Mouse (Mus musculus) testis, adult 2 months (tissue): ENCODE measurements around the gene Arhgap31. TPM values are rescaled to one million over a fixed set of nuclear protein-coding genes. Genes with fewer than 3 reads are reported as not detected.
A peak's percentile ranks its signal among the peaks of the same experiment; 100 is the strongest.

Source experiments
- H3K27ac ChIP-seq: fragments of 200-500 bp; 2 replicates; pipeline ENCODE4 v1.5.1; 2012; ENCODE audit warnings: low read depth, low read length; ENCODE audit not compliant: control insufficient read depth, insufficient read depth
- H3K27me3 ChIP-seq: fragments of 200-500 bp; 2 replicates; pipeline ENCODE4 v1.6.1; 2012; ENCODE audit warnings: mild to moderate bottlenecking, low read length, moderate library complexity; ENCODE audit not compliant: control insufficient read depth, insufficient read depth
- H3K36me3 ChIP-seq: fragments of 200-500 bp; 2 replicates; pipeline ENCODE4 v1.6.1; 2012; ENCODE audit warnings: mild to moderate bottlenecking, low read length; ENCODE audit not compliant: control insufficient read depth, insufficient read depth
- H3K4me1 ChIP-seq: fragments of 200-500 bp; 2 replicates; pipeline ENCODE4 v1.6.1; 2012; ENCODE audit warnings: low read length; ENCODE audit not compliant: control insufficient read depth, insufficient read depth
- H3K4me3 ChIP-seq: fragments of 200-500 bp; 2 replicates; pipeline ENCODE4 v1.5.1; 2012; ENCODE audit warnings: low read depth, mild to moderate bottlenecking, low read length, moderate library complexity, mixed read lengths; ENCODE audit not compliant: control insufficient read depth
- CTCF ChIP-seq: fragments of 200-500 bp; IDR thresholded peaks from 2 replicates; pipeline ENCODE4 v1.5.1; 2012; ENCODE audit warnings: low read depth, mild to moderate bottlenecking, inconsistent platforms, low read length, moderate library complexity; ENCODE audit not compliant: control insufficient read depth, insufficient read depth, insufficient replicate concordance
- POLR2A ChIP-seq: fragments of 200-500 bp; IDR thresholded peaks from 2 replicates; pipeline ENCODE4 v1.6.1; 2012; ENCODE audit warnings: low read depth, mild to moderate bottlenecking, inconsistent platforms, low read length, moderate library complexity; ENCODE audit not compliant: control insufficient read depth
- polyA plus RNA-seq: library from polyadenylated mRNA; depleted of rRNA; stranded (reverse); fragments of >200 nt; gene quantifications from 2 replicates; pipeline ENCODE4 v1.2.3, GENCODE M21; 2012

Gene Arhgap31
- polyA plus RNA-seq, 1 experiment, result 2.6 TPM

- Histone ChIP-seq H3K27ac (no peak overlapping the region), H3K4me1 (no peaks in the 10 kb centered on the region), H3K4me3 (no peak overlapping the region), H3K27me3 (no peaks in the 10 kb centered on the region), H3K36me3 (peaks cover 2% of the 10 kb centered on the region; the same call in 1 of the 2 replicates)
- TF ChIP-seq POLR2A (no peak), CTCF (no peak)
Observed at GRCm38 (mm10) chr16:38571481-38571880, 141.6 kb downstream of the Arhgap31 start.

- Histone ChIP-seq H3K4me1 (0 out of 2 replicates have a peak, but pooled peaks cover 2% of the 10 kb centered on the region), H3K36me3 (peaks cover 4% of the 10 kb centered on the region)
Observed at GRCm38 (mm10) chr16:38568192-38568591, 144.9 kb downstream of the Arhgap31 start.

GRCm38 (mm10) chr16:38563516-38563915, 149.6 kb downstream of the Arhgap31 start:
- H3K4me1 ChIP-seq, result peaks cover 2% of the 10 kb centered on the region; the same call in 1 of the 2 replicates

More at GRCm38 (mm10) chr16:38568192-38568591, 144.9 kb downstream of the Arhgap31 start:
- Histone ChIP-seq H3K4me3 (no peak overlapping the region), H3K27ac (no peak overlapping the region), H3K27me3 (no peaks in the 10 kb centered on the region)
- no peak for TF ChIP-seq CTCF
- TF ChIP-seq POLR2A, result no peak

GRCm38 (mm10) chr16:38562968-38563327, 150.1 kb downstream of the Arhgap31 start:
- Histone ChIP-seq H3K4me1 (peaks cover 2% of the 10 kb centered on the region; the same call in 1 of the 2 replicates), H3K27ac (peak overlapping the region; percentile 52), H3K4me3 (peak overlapping the region; percentile 89), H3K36me3 (peaks cover 4% of the 10 kb centered on the region), H3K27me3 (no peaks in the 10 kb centered on the region)
- TF ChIP-seq POLR2A, result no peak
- no peak for TF ChIP-seq CTCF

More at GRCm38 (mm10) chr16:38563516-38563915, 149.6 kb downstream of the Arhgap31 start:
- H3K27me3 ChIP-seq, result no peaks in the 10 kb centered on the region
- no peak overlapping the region; the same call in 1 of the 2 replicates for H3K27ac ChIP-seq
- H3K4me3 ChIP-seq, result peak overlapping the region; percentile 89; the same call in 1 of the 2 replicates
- TF ChIP-seq POLR2A (no peak), CTCF (no peak)
- peaks cover 4% of the 10 kb centered on the region for H3K36me3 ChIP-seq

GRCm38 (mm10) chr16:38562131-38562967, 150.7 kb downstream of the Arhgap31 start:
- Histone ChIP-seq H3K36me3 (peaks cover 4% of the 10 kb centered on the region), H3K4me3 (peak overlapping the region; percentile 89), H3K4me1 (peaks cover 2% of the 10 kb centered on the region; the same call in 1 of the 2 replicates), H3K27me3 (no peaks in the 10 kb centered on the region), H3K27ac (peak overlapping the region; percentile 67)
- TF ChIP-seq POLR2A (peak; percentile 99), CTCF (0 out of 2 replicates have a peak, but pooled peaks have one; percentile 2)

GRCm38 (mm10) chr16:38558221-38558748, 154.8 kb downstream of the Arhgap31 start, which contains the start of gene Tmem39a:
Gene Tmem39a, plus strand, starts transcription at chr16:38558698.
- H3K27me3 ChIP-seq, result no peaks in the 10 kb centered on the region
- no peaks in the 10 kb centered on the region for H3K36me3 ChIP-seq
- TF ChIP-seq POLR2A, result no peak
- no peaks in the 10 kb centered on the region; the same call in 1 of the 2 replicates for H3K4me1 ChIP-seq
- H3K4me3 ChIP-seq, result no peak within 1 kb of the TSS
- H3K27ac ChIP-seq, result no peak within 1 kb of the TSS

- H3K27me3 ChIP-seq, result no peaks in the 10 kb centered on the region
- no peak overlapping the region for H3K27ac ChIP-seq
- H3K36me3 ChIP-seq, result no peaks in the 10 kb centered on the region
- H3K4me3 ChIP-seq, result no peak overlapping the region
- H3K4me1 ChIP-seq, result no peaks in the 10 kb centered on the region
- TF ChIP-seq CTCF (no peak), POLR2A (no peak)
Observed at GRCm38 (mm10) chr16:38555988-38556387, 157.1 kb downstream of the Arhgap31 start.
